In genomic region chr12:12643247-12643963, GRCm38 (mm10) we compare ENCODE assay signal across 12 mouse cellular contexts.
A peak's percentile ranks its signal among the peaks of the same experiment; 100 is the strongest.
DNase-seq lines count a peak whose midpoint lies in the region; ATAC-seq lines count a peak whose summit lies in the region.
"Had no signal": no experiment of that assay in that cellular context is flagged by ENCODE, and none has a peak within 500 bp of the region (broad histone marks: within the 10 kb centered on the region; RNA-seq: fewer than 3 reads in every experiment).

No protein-coding gene starts in this region.

- 43% methylated on average over 11 of the region's 11 CpGs for WGBS in hindbrain, embryonic 10.5 days
- WGBS in hindbrain, embryonic 12.5 days: 42% methylated on average over 11 of the region's 11 CpGs
- 39% methylated on average over 11 of the region's 11 CpGs for WGBS in hindbrain, embryonic 16.5 days

- no peaks in the 10 kb centered on the region for H3K27me3 ChIP-seq in hindbrain, embryonic 10.5 days (ENCODE audit: insufficient read depth, poor library complexity, severe bottlenecking)
- no peaks in the 10 kb centered on the region for H3K27me3 ChIP-seq in hindbrain, embryonic 12.5 days
- no peaks in the 10 kb centered on the region for H3K27me3 ChIP-seq in hindbrain, embryonic 16.5 days (replicated peaks; ENCODE audit: control insufficient read depth, insufficient read depth, low read length)
- H3K27me3 ChIP-seq: heart, embryonic 12.5 days had no signal

- peak overlapping the region; percentile 41; the same call in 1 of the 2 replicates for H3K27ac ChIP-seq in hindbrain, embryonic 10.5 days
- H3K27ac ChIP-seq in hindbrain, embryonic 12.5 days: no peak overlapping the region
- H3K27ac ChIP-seq in hindbrain, embryonic 16.5 days (ENCODE audit: low read depth, low read length): no peak overlapping the region; the same call in 1 of the 2 replicates

- no peak overlapping the region for H3K9ac ChIP-seq in hindbrain, embryonic 12.5 days
- no peak overlapping the region for H3K9ac ChIP-seq in hindbrain, embryonic 16.5 days (ENCODE audit: low read depth, low read length)
- H3K9ac ChIP-seq: heart, embryonic 12.5 days; liver, postnatal 0 days had no signal

- no peak for DNase-seq in hindbrain, embryonic 10.5 days (ENCODE audit: low spot score)
- peak; percentile 10 for DNase-seq in lung, postnatal 36 days
- no peak for DNase-seq in lung, postnatal 14 days
- DNase-seq in ovary, postnatal 10 days (ENCODE audit: low spot score): no peak
- no peak for DNase-seq in heart, adult 9 months (ENCODE audit: low spot score in 2 of 2)
- DNase-seq: liver, postnatal 0 days; spleen, adult 18-20 months had no signal

- H3K9me3 ChIP-seq in hindbrain, embryonic 10.5 days: no peaks in the 10 kb centered on the region
- H3K9me3 ChIP-seq in hindbrain, embryonic 12.5 days (replicated peaks): no peaks in the 10 kb centered on the region
- no peaks in the 10 kb centered on the region; the same call in 1 of the 2 replicates for H3K9me3 ChIP-seq in hindbrain, embryonic 16.5 days (ENCODE audit: control insufficient read depth, low read length)
- H3K9me3 ChIP-seq: heart, embryonic 12.5 days had no signal

- no peaks in the 10 kb centered on the region for H3K36me3 ChIP-seq in hindbrain, embryonic 10.5 days
- H3K36me3 ChIP-seq in hindbrain, embryonic 12.5 days: no peaks in the 10 kb centered on the region
- no peaks in the 10 kb centered on the region for H3K36me3 ChIP-seq in hindbrain, embryonic 16.5 days (ENCODE audit: control insufficient read depth, insufficient read depth, low read length)
- H3K36me3 ChIP-seq: heart, embryonic 12.5 days had no signal

- no peak overlapping the region for H3K4me2 ChIP-seq in hindbrain, embryonic 12.5 days (replicated peaks)
- H3K4me2 ChIP-seq in hindbrain, embryonic 16.5 days (ENCODE audit: low read length): no peak overlapping the region
- H3K4me2 ChIP-seq: heart, embryonic 12.5 days had no signal

- ATAC-seq in hindbrain, embryonic 12.5 days (ENCODE audit: low FRiP score): no peak
- ATAC-seq in hindbrain, embryonic 16.5 days: peak; percentile 88
- ATAC-seq in monocyte, adult 5-6 weeks (replicated peaks; ENCODE audit: insufficient number of reproducible peaks, low FRiP score, low TSS enrichment, poor library complexity, severe bottlenecking): no peak
- ATAC-seq: inflammation-experienced regulatory T-cells, adult 6 months; liver, postnatal 0 days had no signal

- no peak overlapping the region for H3K4me3 ChIP-seq in hindbrain, embryonic 10.5 days
- H3K4me3 ChIP-seq in hindbrain, embryonic 12.5 days: no peak overlapping the region
- H3K4me3 ChIP-seq in hindbrain, embryonic 16.5 days (ENCODE audit: low read length): no peak overlapping the region
- H3K4me3 ChIP-seq: heart, embryonic 12.5 days had no signal

- H3K4me1 ChIP-seq in hindbrain, embryonic 10.5 days (replicated peaks): peaks cover 11% of the 10 kb centered on the region
- no peaks in the 10 kb centered on the region for H3K4me1 ChIP-seq in hindbrain, embryonic 12.5 days
- H3K4me1 ChIP-seq in hindbrain, embryonic 16.5 days (ENCODE audit: control insufficient read depth, insufficient read depth, low read depth, low read length): no peaks in the 10 kb centered on the region
- H3K4me1 ChIP-seq: heart, embryonic 12.5 days had no signal
